Mouse (Mus musculus) forebrain, embryonic 11.5 days (tissue): ENCODE results near the gene Cdkn2aipnl. TPM values are rescaled to one million over a fixed set of nuclear protein-coding genes. Genes with fewer than 3 reads are reported as not detected.

ENCODE experiments used
- ATAC-seq: fragments of 200-750 bp; cut with Nextera tagmentation; replicated peaks from 2 replicates; pipeline ENCODE4 v1.8.0; 2017; ENCODE audit warnings: moderate TSS enrichment; ENCODE audit not compliant: low FRiP score
- DNase-seq: peaks from one replicate; pipeline ENCODE4 v3.0.0-alpha.2; 2017; ENCODE audit warnings: low spot score
- H3K27ac ChIP-seq: fragments of 300-500 bp; sonication (generic); 2 replicates; pipeline ENCODE4 v1.5.1; 2014; ENCODE audit warnings: low read depth, low read length
- H3K27me3 ChIP-seq: fragments of 300-500 bp; sonication (generic); 2 replicates; pipeline ENCODE4 v1.6.1; 2014; ENCODE audit warnings: mild to moderate bottlenecking, low read length, mixed read lengths; ENCODE audit not compliant: control insufficient read depth, insufficient read depth
- H3K36me3 ChIP-seq: fragments of 300-500 bp; sonication (generic); 2 replicates; pipeline ENCODE4 v1.6.1; 2014; ENCODE audit warnings: mild to moderate bottlenecking, low read length, moderate library complexity, mixed read lengths; ENCODE audit not compliant: control insufficient read depth, insufficient read depth
- H3K4me1 ChIP-seq: fragments of 300-500 bp; sonication (generic); replicated peaks from 2 replicates; pipeline ENCODE4 v1.6.1; 2014; ENCODE audit warnings: low read length, mixed read lengths; ENCODE audit not compliant: control insufficient read depth, insufficient read depth
- H3K4me2 ChIP-seq: fragments of 300-500 bp; sonication (generic); 2 replicates; pipeline ENCODE4 v1.6.1; 2014; ENCODE audit warnings: low read depth, mild to moderate bottlenecking, low read length, moderate library complexity, mixed read lengths; ENCODE audit not compliant: severe bottlenecking
- H3K4me3 ChIP-seq: fragments of 300-500 bp; sonication (generic); 2 replicates; pipeline ENCODE4 v1.5.1; 2014; ENCODE audit warnings: low read depth, low read length
- H3K9ac ChIP-seq: fragments of 300-500 bp; sonication (generic); 2 replicates; pipeline ENCODE4 v1.6.1; 2014; ENCODE audit warnings: low read length
- H3K9me3 ChIP-seq: fragments of 300-500 bp; sonication (generic); 2 replicates; pipeline ENCODE4 v1.6.1; 2016; ENCODE audit warnings: low read length, mixed read lengths; ENCODE audit not compliant: control insufficient read depth
- WGBS: fragments of 180-500 bp; shearing (Covaris S2); extraction: QIAGEN DNeasy Blood & Tissue Kit; methylation state at CpG from one replicate; pipeline ENCODE4 v1.1.7; 2014; 5-methylcytosine and 5-hydroxymethylcytosine counted together
- polyA plus RNA-seq: library from polyadenylated mRNA; unstranded; fragments of >200 nt; fragmentation: Nextera tagmentation; extraction: Ambion mirVana; gene quantifications from 2 replicates; pipeline ENCODE4 v1.2.1, GENCODE M21; 2014

Gene Cdkn2aipnl
- 130 and 142 TPM in 2 replicates for polyA plus RNA-seq

DNA sequence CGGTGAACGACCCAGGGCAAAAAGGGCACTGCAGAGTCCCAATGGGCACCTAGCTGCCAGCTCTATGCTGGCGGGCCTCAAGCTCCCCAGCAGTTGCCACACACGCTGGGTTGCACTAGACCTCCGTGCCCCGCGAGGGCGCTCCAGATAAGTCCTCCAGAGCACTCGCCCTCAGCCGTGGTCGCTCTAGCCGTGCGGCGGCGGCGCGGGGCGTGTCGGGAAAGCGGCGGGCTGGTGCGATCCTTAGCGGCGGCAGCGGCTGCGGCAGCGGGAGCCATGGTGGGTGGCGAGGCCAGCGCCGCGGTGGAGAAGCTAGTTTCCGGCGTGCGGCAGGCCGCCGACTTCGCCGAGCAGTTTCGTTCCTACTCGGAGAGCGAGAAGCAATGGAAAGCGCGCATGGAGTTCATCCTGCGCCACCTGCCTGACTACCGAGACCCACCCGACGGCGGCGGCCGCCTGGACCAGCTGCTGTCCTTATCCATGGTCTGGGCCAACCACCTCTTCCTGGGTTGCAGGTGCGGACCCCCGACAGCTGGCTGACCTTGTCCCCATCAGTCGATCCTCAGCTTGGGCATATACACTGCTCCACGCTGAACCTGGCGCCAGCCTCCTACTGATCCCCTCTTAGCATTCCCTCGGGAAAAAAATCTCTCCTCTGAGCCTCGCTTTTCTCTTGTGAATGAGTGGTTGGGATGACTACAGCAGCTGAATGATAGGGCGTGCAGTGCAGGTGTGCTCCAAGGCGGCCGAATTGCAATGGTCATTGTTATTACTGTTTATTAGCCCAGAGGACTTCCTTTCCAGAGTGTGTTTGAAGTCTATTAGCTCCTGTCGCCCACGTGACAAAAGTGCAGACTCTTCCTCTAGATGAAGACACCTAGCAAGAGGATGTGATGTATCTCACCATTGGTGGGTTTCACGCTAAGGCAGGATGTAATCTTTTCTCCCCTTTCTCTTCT is at the start of gene Cdkn2aipnl:
Gene Cdkn2aipnl (plus strand): TSS at position 219 of the 959 bp plus-strand sequence.
- Histone ChIP-seq H3K27me3 (no peaks in the 10 kb centered on the region), H3K9me3 (no peaks in the 10 kb centered on the region), H3K9ac (peak within 1 kb of the TSS; percentile 83), H3K4me3 (peak within 1 kb of the TSS; percentile 68), H3K36me3 (peaks cover 9% of the 10 kb centered on the region), H3K27ac (no peak within 1 kb of the TSS), H3K4me1 (0 out of 2 replicates have a peak, but pooled peaks cover 4% of the 10 kb centered on the region), H3K4me2 (peak within 1 kb of the TSS; percentile 86)
- 3% methylated on average over 63 of the region's 63 CpGs for WGBS
- ATAC-seq (peak; percentile 87), DNase-seq (peak; percentile 98)

DNA sequence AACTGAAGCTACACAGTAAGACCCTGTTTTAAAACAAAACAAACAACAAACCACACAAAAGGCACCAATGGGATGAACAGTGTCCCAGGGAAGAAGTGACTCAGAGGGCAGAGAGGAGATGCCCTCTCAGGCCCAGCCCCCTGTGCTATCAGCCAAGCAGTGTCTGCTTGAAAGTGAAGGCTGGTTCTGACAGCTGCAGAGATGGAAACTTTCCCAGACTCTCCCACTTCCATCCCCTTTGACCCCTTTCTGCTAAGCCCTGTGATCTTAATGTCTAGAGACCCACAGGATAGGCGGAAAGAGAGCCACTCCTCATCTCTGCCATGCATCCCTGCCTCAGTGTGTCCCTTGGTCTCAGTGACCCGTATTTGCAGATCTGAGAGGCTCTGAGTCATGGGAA is 49.5 kb upstream of the Cdkn2aipnl start:
- no peak overlapping the region for H3K27ac ChIP-seq
- H3K4me1 ChIP-seq = peaks cover 7% of the 10 kb centered on the region
- H3K36me3 ChIP-seq = no peaks in the 10 kb centered on the region
- WGBS = 92% methylated on average over 2 of the region's 2 CpGs
- H3K9ac ChIP-seq = no peak overlapping the region
- H3K27me3 ChIP-seq = no peaks in the 10 kb centered on the region
- no peaks in the 10 kb centered on the region for H3K9me3 ChIP-seq
- no peak for DNase-seq
- no peak for ATAC-seq
- no peak overlapping the region for H3K4me3 ChIP-seq
- H3K4me2 ChIP-seq = no peak overlapping the region

- no peak overlapping the region for H3K4me3 ChIP-seq
- no peak overlapping the region for H3K9ac ChIP-seq
- H3K27ac ChIP-seq = no peak overlapping the region
- WGBS = 97% methylated on average over 2 of the region's 2 CpGs
- no peaks in the 10 kb centered on the region for H3K9me3 ChIP-seq
- peaks cover 7% of the 10 kb centered on the region for H3K4me1 ChIP-seq
- H3K36me3 ChIP-seq = no peaks in the 10 kb centered on the region
- ATAC-seq = no peak
- H3K4me2 ChIP-seq = no peak overlapping the region
- H3K27me3 ChIP-seq = no peaks in the 10 kb centered on the region
- no peak for DNase-seq
These were observed 48.9 kb upstream of the Cdkn2aipnl start for GRCm38 (mm10) chr11:51918576-51918975.

GRCm38 (mm10) chr11:51921355-51922125 is 45.9 kb upstream of the Cdkn2aipnl start:
- no peak overlapping the region for H3K9ac ChIP-seq
- no peak for DNase-seq
- no peaks in the 10 kb centered on the region for H3K9me3 ChIP-seq
- H3K4me1 ChIP-seq = no peaks in the 10 kb centered on the region; the same call in 1 of the 2 replicates
- WGBS = 79% methylated on average over 8 of the region's 8 CpGs
- no peaks in the 10 kb centered on the region for H3K27me3 ChIP-seq
- no peak overlapping the region for H3K4me2 ChIP-seq
- no peak overlapping the region for H3K4me3 ChIP-seq
- ATAC-seq = no peak
- H3K27ac ChIP-seq = no peak overlapping the region
- H3K36me3 ChIP-seq = no peaks in the 10 kb centered on the region

- ATAC-seq = no peak
- H3K36me3 ChIP-seq = no peaks in the 10 kb centered on the region
- H3K27me3 ChIP-seq = no peaks in the 10 kb centered on the region
- no peak overlapping the region for H3K4me2 ChIP-seq
- no peak overlapping the region for H3K9ac ChIP-seq
- no peaks in the 10 kb centered on the region for H3K9me3 ChIP-seq
- DNase-seq = no peak
- no peak overlapping the region for H3K4me3 ChIP-seq
- no peak overlapping the region for H3K27ac ChIP-seq
- no peaks in the 10 kb centered on the region for H3K4me1 ChIP-seq
- 75% methylated on average over 3 of the region's 3 CpGs for WGBS
These were observed 45.0 kb upstream of the Cdkn2aipnl start for GRCm38 (mm10) chr11:51922421-51922841.

- no peak overlapping the region for H3K4me3 ChIP-seq
- H3K4me2 ChIP-seq = no peak overlapping the region
- DNase-seq = no peak
- H3K9ac ChIP-seq = no peak overlapping the region
- H3K27ac ChIP-seq = no peak overlapping the region
- ATAC-seq = no peak
- 78% methylated on average over 6 of the region's 6 CpGs for WGBS
- H3K27me3 ChIP-seq = no peaks in the 10 kb centered on the region
- H3K4me1 ChIP-seq = no peaks in the 10 kb centered on the region
- no peaks in the 10 kb centered on the region for H3K9me3 ChIP-seq
- H3K36me3 ChIP-seq = no peaks in the 10 kb centered on the region
These were observed 41.9 kb upstream of the Cdkn2aipnl start for GRCm38 (mm10) chr11:51925595-51925994.

DNA sequence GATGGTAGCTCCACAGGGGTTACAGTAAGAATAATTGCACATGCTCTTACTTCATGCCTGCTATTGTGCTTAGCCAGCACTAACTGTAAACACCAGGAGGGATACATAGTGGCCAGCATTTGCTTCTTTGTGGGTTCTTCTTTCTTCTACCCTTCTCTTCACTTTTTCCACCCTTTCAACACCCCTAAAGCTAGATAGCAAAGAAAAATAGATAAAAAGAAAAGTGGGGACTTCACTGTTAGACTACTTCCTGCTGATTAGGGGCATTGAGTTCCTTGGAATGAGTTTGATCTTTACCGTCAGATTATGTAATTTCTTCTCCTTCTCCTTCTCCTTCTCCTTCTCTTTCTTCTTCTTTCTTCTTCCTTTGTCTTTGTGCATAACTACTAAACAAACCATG is 41.1 kb upstream of the Cdkn2aipnl start:
- Histone ChIP-seq H3K9ac (no peak overlapping the region), H3K4me1 (no peaks in the 10 kb centered on the region), H3K27me3 (no peaks in the 10 kb centered on the region), H3K36me3 (no peaks in the 10 kb centered on the region), H3K4me2 (no peak overlapping the region), H3K4me3 (no peak overlapping the region), H3K9me3 (no peaks in the 10 kb centered on the region), H3K27ac (no peak overlapping the region)
- WGBS = 92% methylated on average over 1 of the region's 1 CpGs
- ATAC-seq (no peak), DNase-seq (no peak)

GRCm38 (mm10) chr11:51927106-51927505 is 40.4 kb upstream of the Cdkn2aipnl start:
- ATAC-seq = no peak
- no peak overlapping the region for H3K27ac ChIP-seq
- no peaks in the 10 kb centered on the region for H3K9me3 ChIP-seq
- DNase-seq = no peak
- 86% methylated on average over 2 of the region's 2 CpGs for WGBS
- H3K4me1 ChIP-seq = no peaks in the 10 kb centered on the region
- no peak overlapping the region for H3K9ac ChIP-seq
- H3K36me3 ChIP-seq = no peaks in the 10 kb centered on the region
- no peaks in the 10 kb centered on the region for H3K27me3 ChIP-seq
- H3K4me3 ChIP-seq = no peak overlapping the region
- no peak overlapping the region for H3K4me2 ChIP-seq
